Mouse (Mus musculus): ENCODE measurements around the gene Clic5. TPM values are rescaled to one million over a fixed set of nuclear protein-coding genes. Genes with fewer than 3 reads are reported as not detected.

The Clic5 gene
- polyA plus RNA-seq, 1 experiment from 2014 or later = 20.8 TPM

- WGBS = 53% methylated on average over 6 of the region's 6 CpGs
- no peaks in the 10 kb centered on the region for H3K27me3 ChIP-seq (replicated peaks; ENCODE audit: control insufficient read depth, insufficient read depth, low read length)
- H3K36me3 ChIP-seq (ENCODE audit: control insufficient read depth, insufficient read depth) = peaks cover 5% of the 10 kb centered on the region; the same call in 1 of the 2 replicates
- no peaks in the 10 kb centered on the region for H3K9me3 ChIP-seq (ENCODE audit: control insufficient read depth)
- H3K4me2 ChIP-seq (replicated peaks; ENCODE audit: low read depth) = no peak overlapping the region
- no peak overlapping the region for H3K4me3 ChIP-seq (ENCODE audit: low read depth, low read length)
- peak; percentile 49 for TF ChIP-seq CTCF (IDR thresholded peaks at IDR 0.05; ENCODE audit: low read depth)
- ATAC-seq = no peak
- H3K4me1 ChIP-seq (replicated peaks; ENCODE audit: control insufficient read depth, insufficient read depth, low read length) = no peaks in the 10 kb centered on the region
- no peak overlapping the region for H3K27ac ChIP-seq (ENCODE audit: low read depth, low read length)
- no peak overlapping the region for H3K9ac ChIP-seq (ENCODE audit: low read depth, low read length)
Observed at GRCm38 (mm10) chr17:44259245-44259644, 70.9 kb downstream of the Clic5 start.

GRCm38 (mm10) chr17:44261594-44262202, 73.3 kb downstream of the Clic5 start:
- H3K9me3 ChIP-seq (ENCODE audit: control insufficient read depth) = no peaks in the 10 kb centered on the region
- no peak overlapping the region for H3K27ac ChIP-seq (ENCODE audit: low read depth, low read length)
- no peak overlapping the region for H3K9ac ChIP-seq (ENCODE audit: low read depth, low read length)
- ATAC-seq = peak; percentile 78
- 17% methylated on average over 11 of the region's 15 CpGs for WGBS
- TF ChIP-seq CTCF (IDR thresholded peaks at IDR 0.05; ENCODE audit: low read depth) = peak; percentile 96
- H3K4me3 ChIP-seq (ENCODE audit: low read depth, low read length) = no peak overlapping the region
- H3K36me3 ChIP-seq (ENCODE audit: control insufficient read depth, insufficient read depth) = peaks cover 8% of the 10 kb centered on the region; the same call in 1 of the 2 replicates
- H3K4me1 ChIP-seq (replicated peaks; ENCODE audit: control insufficient read depth, insufficient read depth, low read length) = no peaks in the 10 kb centered on the region
- no peaks in the 10 kb centered on the region for H3K27me3 ChIP-seq (replicated peaks; ENCODE audit: control insufficient read depth, insufficient read depth, low read length)
- no peak overlapping the region for H3K4me2 ChIP-seq (replicated peaks; ENCODE audit: low read depth)

GRCm38 (mm10) chr17:44270043-44270442, 81.7 kb downstream of the Clic5 start:
- Histone ChIP-seq H3K27ac (ENCODE audit: low read depth, low read length) (no peak overlapping the region), H3K4me2 (replicated peaks; ENCODE audit: low read depth) (no peak overlapping the region), H3K36me3 (ENCODE audit: control insufficient read depth, insufficient read depth) (peaks cover 27% of the 10 kb centered on the region; the same call in 1 of the 2 replicates), H3K9ac (ENCODE audit: low read depth, low read length) (no peak overlapping the region), H3K4me1 (replicated peaks; ENCODE audit: control insufficient read depth, insufficient read depth, low read length) (no peaks in the 10 kb centered on the region), H3K9me3 (ENCODE audit: control insufficient read depth) (no peaks in the 10 kb centered on the region), H3K4me3 (ENCODE audit: low read depth, low read length) (no peak overlapping the region), H3K27me3 (replicated peaks; ENCODE audit: control insufficient read depth, insufficient read depth, low read length) (no peaks in the 10 kb centered on the region)
- 94% methylated on average over 7 of the region's 7 CpGs for WGBS
- no peak for ATAC-seq
- no peak for TF ChIP-seq CTCF (IDR thresholded peaks at IDR 0.05; ENCODE audit: low read depth)

GRCm38 (mm10) chr17:44271426-44271825, 83.0 kb downstream of the Clic5 start:
- no peaks in the 10 kb centered on the region for H3K9me3 ChIP-seq (ENCODE audit: control insufficient read depth)
- no peak for ATAC-seq
- H3K36me3 ChIP-seq (ENCODE audit: control insufficient read depth, insufficient read depth) = peaks cover 29% of the 10 kb centered on the region; the same call in 1 of the 2 replicates
- 84% methylated on average over 3 of the region's 3 CpGs for WGBS
- H3K9ac ChIP-seq (ENCODE audit: low read depth, low read length) = no peak overlapping the region
- H3K27me3 ChIP-seq (replicated peaks; ENCODE audit: control insufficient read depth, insufficient read depth, low read length) = no peaks in the 10 kb centered on the region
- no peak overlapping the region for H3K4me3 ChIP-seq (ENCODE audit: low read depth, low read length)
- H3K4me1 ChIP-seq (replicated peaks; ENCODE audit: control insufficient read depth, insufficient read depth, low read length) = no peaks in the 10 kb centered on the region
- no peak for TF ChIP-seq CTCF (IDR thresholded peaks at IDR 0.05; ENCODE audit: low read depth)
- H3K4me2 ChIP-seq (replicated peaks; ENCODE audit: low read depth) = no peak overlapping the region
- no peak overlapping the region for H3K27ac ChIP-seq (ENCODE audit: low read depth, low read length)

- TF ChIP-seq CTCF (IDR thresholded peaks at IDR 0.05; ENCODE audit: low read depth) = no peak
- Histone ChIP-seq H3K4me3 (ENCODE audit: low read depth, low read length) (no peak overlapping the region), H3K9me3 (ENCODE audit: control insufficient read depth) (no peaks in the 10 kb centered on the region), H3K27ac (ENCODE audit: low read depth, low read length) (no peak overlapping the region), H3K36me3 (ENCODE audit: control insufficient read depth, insufficient read depth) (peaks cover 34% of the 10 kb centered on the region; the same call in 1 of the 2 replicates), H3K4me2 (replicated peaks; ENCODE audit: low read depth) (no peak overlapping the region), H3K4me1 (replicated peaks; ENCODE audit: control insufficient read depth, insufficient read depth, low read length) (no peaks in the 10 kb centered on the region), H3K9ac (ENCODE audit: low read depth, low read length) (no peak overlapping the region), H3K27me3 (replicated peaks; ENCODE audit: control insufficient read depth, insufficient read depth, low read length) (no peaks in the 10 kb centered on the region)
- ATAC-seq = no peak
Observed at GRCm38 (mm10) chr17:44274804-44275203, 86.4 kb downstream of the Clic5 start.

GRCm38 (mm10) chr17:44288320-44288719, 99.9 kb downstream of the Clic5 start:
- TF ChIP-seq CTCF (IDR thresholded peaks at IDR 0.05; ENCODE audit: low read depth) = no peak
- no peak overlapping the region for H3K4me2 ChIP-seq (replicated peaks; ENCODE audit: low read depth)
- no peaks in the 10 kb centered on the region for H3K4me1 ChIP-seq (replicated peaks; ENCODE audit: control insufficient read depth, insufficient read depth, low read length)
- H3K9ac ChIP-seq (ENCODE audit: low read depth, low read length) = no peak overlapping the region
- no peak overlapping the region for H3K27ac ChIP-seq (ENCODE audit: low read depth, low read length)
- H3K36me3 ChIP-seq (ENCODE audit: control insufficient read depth, insufficient read depth) = no peaks in the 10 kb centered on the region
- ATAC-seq = no peak
- no peaks in the 10 kb centered on the region for H3K9me3 ChIP-seq (ENCODE audit: control insufficient read depth)
- no peak overlapping the region for H3K4me3 ChIP-seq (ENCODE audit: low read depth, low read length)
- 96% methylated on average over 1 of the region's 1 CpGs for WGBS
- no peaks in the 10 kb centered on the region for H3K27me3 ChIP-seq (replicated peaks; ENCODE audit: control insufficient read depth, insufficient read depth, low read length)

Measured in intestine, postnatal 0 days (tissue).